Mouse (Mus musculus) MEL (cell line): ENCODE measurements at regions not wholly inside any gene's neighbourhood (a gene's known extent, or its start where the extent isn't known, plus 50 kb on each side); places are given as distances from the start of the nearest gene placed in this dataset.

ENCODE experiments used
- DNase-seq: peaks from one replicate; pipeline ENCODE4 v3.0.0; 2011; ENCODE audit warnings: low read depth, low spot score
- H3K27ac ChIP-seq: 2 replicates; pipeline ENCODE4 v1.5.1; 2012; ENCODE audit warnings: low read depth, mild to moderate bottlenecking, control low read depth, low read length, moderate library complexity; ENCODE audit not compliant: control insufficient read depth
- H3K27me3 ChIP-seq, 2 experiments: fragments of 150-350 bp in 1 of 2; sonication (generic) in 1 of 2; 2 replicates each; pipeline ENCODE4 v1.6.1; 2012; ENCODE audit warnings: low read length in 2 of 2, mild to moderate bottlenecking in 2 of 2, improper control_type of control experiment in 1 of 2, moderate library complexity in 1 of 2; ENCODE audit not compliant: insufficient read depth in 2 of 2, control insufficient read depth in 1 of 2
- H3K36me3 ChIP-seq, 2 experiments: 2 replicates each; pipeline ENCODE4 v1.6.1; 2012 to 2014; ENCODE audit warnings: low read length in 2 of 2, improper control_type of control experiment in 1 of 2, inconsistent platforms in 1 of 2, mild to moderate bottlenecking in 1 of 2; ENCODE audit not compliant: insufficient read depth in 2 of 2, control insufficient read depth in 1 of 2
- H3K4me1 ChIP-seq, 2 experiments: fragments of 150-350 bp in 1 of 2; sonication (generic) in 1 of 2; 2 replicates each; pipeline ENCODE4 v1.6.1; 2012; ENCODE audit warnings: low read length in 2 of 2, improper control_type of control experiment in 1 of 2, mild to moderate bottlenecking in 1 of 2; ENCODE audit not compliant: insufficient read depth in 2 of 2, control insufficient read depth in 1 of 2
- H3K4me3 ChIP-seq, 2 experiments: fragments of 150-350 bp in 1 of 2; sonication (generic) in 1 of 2; 2 replicates each; pipeline ENCODE4 v1.5.1; 2012; ENCODE audit warnings: low read depth in 2 of 2, low read length in 2 of 2, mild to moderate bottlenecking in 2 of 2, moderate library complexity in 2 of 2, control low read depth in 1 of 2, improper control_type of control experiment in 1 of 2; ENCODE audit not compliant: control insufficient read depth in 1 of 2, insufficient read depth in 1 of 2
- H3K79me2 ChIP-seq: 2 replicates; pipeline ENCODE4 v1.6.1; 2012; ENCODE audit warnings: mild to moderate bottlenecking, low read length, moderate library complexity; ENCODE audit not compliant: control insufficient read depth, poor library complexity, insufficient read depth
- H3K9ac ChIP-seq: 2 replicates; pipeline ENCODE4 v1.6.1; 2012; ENCODE audit warnings: low read depth, mild to moderate bottlenecking, control low read depth, low read length, moderate library complexity; ENCODE audit not compliant: control insufficient read depth, poor library complexity, severe bottlenecking
- H3K9me3 ChIP-seq: fragments of 150-350 bp; sonication (generic); replicated peaks from 2 replicates; pipeline ENCODE4 v1.6.1; 2012; ENCODE audit warnings: mild to moderate bottlenecking, low read length, improper control_type of control experiment, moderate library complexity; ENCODE audit not compliant: insufficient read depth
- BHLHE40 ChIP-seq: IDR thresholded peaks from 2 replicates; pipeline ENCODE4 v1.6.1; 2012; ENCODE audit warnings: low read depth, mild to moderate bottlenecking, inconsistent platforms, low read length, improper control_type of control experiment, borderline replicate concordance
- CHD2 ChIP-seq: IDR thresholded peaks from 2 replicates; pipeline ENCODE4 v1.6.1; 2011; ENCODE audit warnings: low read length, improper control_type of control experiment
- CTCF ChIP-seq, 3 experiments: IDR thresholded peaks in 2 of 3; conservative IDR thresholded peaks in 1 of 3; 2 replicates each; pipeline ENCODE4 v1.5.1; 2011 to 2012; ENCODE audit warnings: low read length in 3 of 3, low read depth in 2 of 3, mild to moderate bottlenecking in 2 of 3, improper control_type of control experiment in 1 of 3, inconsistent platforms in 1 of 3, mixed read lengths in 1 of 3, moderate library complexity in 1 of 3; ENCODE audit not compliant: control insufficient read depth in 1 of 3, insufficient read depth in 1 of 3, poor library complexity in 1 of 3, severe bottlenecking in 1 of 3
- E2F4 ChIP-seq: IDR thresholded peaks from 2 replicates; pipeline ENCODE4 v1.6.1; 2011; ENCODE audit warnings: low read depth, low read length, improper control_type of control experiment, borderline replicate concordance
- ELF1 ChIP-seq: IDR thresholded peaks from 2 replicates; pipeline ENCODE4 v1.6.1; 2014; ENCODE audit warnings: low read depth, mild to moderate bottlenecking, inconsistent platforms, low read length, improper control_type of control experiment, moderate library complexity
- GATA1 ChIP-seq: IDR thresholded peaks from 2 replicates; pipeline ENCODE4 v1.6.1; 2011; ENCODE audit warnings: low read depth, low read length, improper control_type of control experiment
- MAFK ChIP-seq: IDR thresholded peaks from 2 replicates; pipeline ENCODE4 v1.6.1; 2011; ENCODE audit warnings: low read depth, mild to moderate bottlenecking, low read length, improper control_type of control experiment, borderline replicate concordance
- MXI1 ChIP-seq: IDR thresholded peaks from 2 replicates; pipeline ENCODE4 v1.6.1; 2011; ENCODE audit warnings: mild to moderate bottlenecking, low read depth, low read length, improper control_type of control experiment
- MYB ChIP-seq: IDR thresholded peaks from 2 replicates; pipeline ENCODE4 v1.6.1; 2011; ENCODE audit warnings: mild to moderate bottlenecking, low read depth, low read length, improper control_type of control experiment
- POLR2A ChIP-seq, 2 experiments: IDR thresholded peaks; 2 replicates each; pipeline ENCODE4 v1.6.1; 2011 to 2012; ENCODE audit warnings: low read length in 2 of 2, mild to moderate bottlenecking in 2 of 2, control low read depth in 1 of 2, improper control_type of control experiment in 1 of 2, low read depth in 1 of 2, moderate library complexity in 1 of 2; ENCODE audit not compliant: control insufficient read depth in 1 of 2, insufficient read depth in 1 of 2, poor library complexity in 1 of 2
- POLR2AphosphoS5 ChIP-seq: IDR thresholded peaks from 2 replicates; pipeline ENCODE4 v1.6.1; 2012; ENCODE audit warnings: low read depth, borderline replicate concordance, mild to moderate bottlenecking, inconsistent platforms, low read length, moderate library complexity, mixed read lengths
- SIN3A ChIP-seq: IDR thresholded peaks from 2 replicates; pipeline ENCODE4 v1.6.1; 2012; ENCODE audit warnings: low read length, improper control_type of control experiment, inconsistent platforms
- TAL1 ChIP-seq: IDR thresholded peaks from 2 replicates; pipeline ENCODE4 v1.6.1; 2012; ENCODE audit warnings: mild to moderate bottlenecking, inconsistent platforms, low read length, moderate library complexity, mixed read lengths
- TBP ChIP-seq: IDR thresholded peaks from 2 replicates; pipeline ENCODE4 v1.8.0; 2011; ENCODE audit warnings: low read depth, low read length, improper control_type of control experiment
- UBTF ChIP-seq: IDR thresholded peaks from 2 replicates; pipeline ENCODE4 v1.6.1; 2012; ENCODE audit warnings: low read depth, mild to moderate bottlenecking, inconsistent platforms, low read length, improper control_type of control experiment, moderate library complexity, borderline replicate concordance; ENCODE audit not compliant: insufficient read depth
- ZC3H11A ChIP-seq: IDR thresholded peaks from 2 replicates; pipeline ENCODE4 v1.6.1; 2012; ENCODE audit warnings: low read depth, mild to moderate bottlenecking, inconsistent platforms, low read length, improper control_type of control experiment
- ZKSCAN1 ChIP-seq: IDR thresholded peaks from 2 replicates; pipeline ENCODE4 v1.6.1; 2012; ENCODE audit warnings: low read depth, mild to moderate bottlenecking, inconsistent platforms, low read length, improper control_type of control experiment, moderate library complexity
- ZNF384 ChIP-seq: IDR thresholded peaks from 2 replicates; pipeline ENCODE4 v1.6.1; 2012; ENCODE audit warnings: low read depth, mild to moderate bottlenecking, inconsistent platforms, low read length, improper control_type of control experiment

DNA sequence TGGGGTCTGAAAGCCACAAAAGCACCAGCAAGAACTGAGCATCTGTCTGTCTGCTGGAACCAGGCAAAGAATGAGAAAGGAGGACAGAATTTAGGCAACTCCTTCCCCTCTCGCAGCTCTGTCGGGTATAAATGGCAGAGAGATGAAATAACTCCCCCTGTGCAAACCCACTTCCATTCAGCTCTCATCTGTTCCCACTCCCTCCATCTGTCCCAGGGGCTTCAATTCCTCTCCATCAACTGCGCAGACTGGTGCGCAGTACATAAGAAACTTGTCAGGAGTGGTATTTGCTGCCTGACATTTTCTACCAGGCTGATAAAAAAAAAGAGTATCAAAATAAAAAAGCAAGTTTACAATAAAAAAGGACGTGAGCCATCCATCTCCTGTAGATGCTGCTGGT lies 129.3 kb upstream of the Onecut1 start:
- no peak overlapping the region for H3K9ac ChIP-seq
- H3K4me3 ChIP-seq, result no peak overlapping the region
- no peaks in the 10 kb centered on the region for H3K79me2 ChIP-seq
- no peak overlapping the region for H3K27ac ChIP-seq
- no peaks in the 10 kb centered on the region for H3K9me3 ChIP-seq
- no peaks in the 10 kb centered on the region for H3K36me3 ChIP-seq
- H3K4me1 ChIP-seq, result no peaks in the 10 kb centered on the region
- no peak for DNase-seq
- no peaks in the 10 kb centered on the region for H3K27me3 ChIP-seq
- no peak for TF ChIP-seq UBTF

DNA sequence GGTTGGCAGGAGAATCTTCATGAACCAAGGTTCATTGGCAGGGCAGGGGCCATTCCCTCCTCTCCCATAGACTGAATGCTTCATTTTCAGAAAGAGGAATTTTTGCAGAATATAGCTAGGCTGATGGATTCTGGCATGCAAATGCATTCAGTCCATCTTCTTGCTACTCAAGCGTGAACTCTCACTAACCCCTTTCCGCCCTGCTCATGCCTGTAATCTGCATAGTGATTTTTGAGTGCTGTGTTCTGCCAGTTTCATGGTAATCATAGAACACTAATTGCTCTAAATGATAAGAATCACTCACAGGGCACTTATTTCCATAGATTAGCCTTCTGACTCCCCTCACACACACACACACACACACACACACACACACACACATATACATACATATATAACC lies 119.8 kb upstream of the Onecut1 start:
- Histone ChIP-seq H3K9ac (no peak overlapping the region), H3K9me3 (no peaks in the 10 kb centered on the region), H3K4me1 (peaks cover 0 to 2% of the 10 kb centered on the region in 2 experiments; a peak in 2 of 4 replicates), H3K4me3 (no peak overlapping the region), H3K79me2 (no peaks in the 10 kb centered on the region), H3K27me3 (no peaks in the 10 kb centered on the region), H3K27ac (no peak overlapping the region), H3K36me3 (no peaks in the 10 kb centered on the region; a peak in 1 of 4 replicates)
- TF ChIP-seq TAL1 (no peak), ELF1 (no peak), MXI1 (no peak), MAFK (no peak), ZNF384 (no peak), GATA1 (no peak), SIN3A (no peak), CHD2 (no peak), POLR2AphosphoS5 (no peak), E2F4 (no peak), POLR2A (IDR thresholded peaks at IDR 0.05; ENCODE audit: control insufficient read depth in 1 of 2, insufficient read depth in 1 of 2, low read depth in 1 of 2, low read length in 2 of 2, poor library complexity in 1 of 2) (no peak), TBP (no peak), CTCF (IDR thresholded peaks at IDR 0.05 in 2 of 3, conservative IDR thresholded peaks at IDR 0.05 in 1 of 3; ENCODE audit: control insufficient read depth in 1 of 3, insufficient read depth in 1 of 3, low read depth in 2 of 3, low read length in 3 of 3, poor library complexity in 1 of 3, severe bottlenecking in 1 of 3) (no peak), BHLHE40 (no peak), MYB (no peak), ZC3H11A (no peak)
- no peak for DNase-seq

DNA sequence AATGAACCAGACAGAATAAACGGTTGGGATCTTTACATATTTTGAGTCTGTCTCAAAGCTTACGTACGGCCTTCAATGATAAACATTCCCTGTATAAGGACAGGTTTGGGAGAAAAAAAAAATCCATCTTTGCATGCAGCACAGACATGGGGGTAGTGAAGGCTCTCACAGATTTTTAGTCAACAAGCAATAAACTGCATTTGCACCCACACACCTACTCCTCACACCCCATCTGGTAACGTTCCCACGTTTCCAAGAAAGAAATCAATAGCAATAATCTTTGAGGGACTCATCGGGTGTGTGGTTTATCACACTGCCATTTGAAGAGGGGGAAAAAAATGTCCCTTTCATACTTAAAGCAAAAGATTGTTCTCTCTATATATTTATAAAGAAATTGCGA lies 113.8 kb upstream of the Onecut1 start:
- H3K4me3 ChIP-seq, result no peak overlapping the region
- no peak overlapping the region for H3K27ac ChIP-seq
- no peaks in the 10 kb centered on the region; a peak in 1 of 4 replicates for H3K4me1 ChIP-seq
- DNase-seq, result no peak
- no peak overlapping the region for H3K9ac ChIP-seq
- no peak for TF ChIP-seq MAFK
- TF ChIP-seq ZKSCAN1, result no peak
- no peaks in the 10 kb centered on the region for H3K27me3 ChIP-seq
- H3K9me3 ChIP-seq, result no peaks in the 10 kb centered on the region
- no peaks in the 10 kb centered on the region for H3K79me2 ChIP-seq
- H3K36me3 ChIP-seq, result peaks cover 0 to 2% of the 10 kb centered on the region in 2 experiments; a peak in 2 of 4 replicates
